Mouse (Mus musculus) WW6 (cell line): ENCODE data around the gene Stk11.
"Not testable (repeated sequence)": the region's sequence is repeated elsewhere in the genome, so short reads cannot be mapped to it uniquely, and the experiment has no call there.

ENCODE experiments used
- DNase-seq: peaks from one replicate; pipeline ENCODE4 v3.0.0-alpha.2; 2013; ENCODE audit warnings: low read depth, low spot score

The Stk11 gene

DNA sequence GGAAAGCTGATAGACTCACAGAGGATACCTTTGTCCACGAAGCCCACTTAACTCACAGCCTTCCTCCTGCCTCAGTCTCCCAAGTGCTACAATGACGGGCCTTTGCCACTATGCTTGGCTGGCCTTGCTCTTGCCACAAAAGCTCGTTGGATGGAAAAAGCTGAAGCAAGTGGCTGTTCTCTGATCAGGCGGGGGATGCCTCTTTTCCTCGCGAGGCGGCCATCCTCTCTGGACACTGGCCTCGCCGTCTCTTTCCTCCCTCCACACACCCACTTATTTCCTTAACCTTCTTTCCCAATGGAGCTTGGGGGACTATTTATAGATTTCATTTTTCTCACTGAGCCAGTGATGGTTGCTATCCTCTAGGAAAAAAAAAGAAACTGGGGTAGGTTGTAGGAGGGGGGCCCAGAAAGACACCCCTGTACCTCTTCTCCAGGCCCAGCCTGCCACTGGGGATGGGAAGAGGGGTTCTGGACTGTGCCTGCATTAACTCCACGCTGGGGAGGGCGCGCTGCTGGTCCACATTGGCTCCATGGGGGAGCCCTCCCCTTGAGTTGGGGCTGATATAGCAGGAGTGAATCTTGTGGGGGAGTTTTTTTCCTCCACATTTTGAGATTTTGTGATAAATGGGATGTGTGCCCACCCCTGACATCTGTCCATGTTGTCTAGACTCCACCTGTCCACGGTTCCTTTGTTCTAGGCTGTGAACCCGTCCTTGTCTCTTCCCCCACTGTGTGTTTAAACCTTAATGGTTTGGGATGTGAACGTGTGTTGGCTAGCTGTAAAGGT lies 41.7 kb downstream of the Stk11 start:
- no peak for DNase-seq

DNA sequence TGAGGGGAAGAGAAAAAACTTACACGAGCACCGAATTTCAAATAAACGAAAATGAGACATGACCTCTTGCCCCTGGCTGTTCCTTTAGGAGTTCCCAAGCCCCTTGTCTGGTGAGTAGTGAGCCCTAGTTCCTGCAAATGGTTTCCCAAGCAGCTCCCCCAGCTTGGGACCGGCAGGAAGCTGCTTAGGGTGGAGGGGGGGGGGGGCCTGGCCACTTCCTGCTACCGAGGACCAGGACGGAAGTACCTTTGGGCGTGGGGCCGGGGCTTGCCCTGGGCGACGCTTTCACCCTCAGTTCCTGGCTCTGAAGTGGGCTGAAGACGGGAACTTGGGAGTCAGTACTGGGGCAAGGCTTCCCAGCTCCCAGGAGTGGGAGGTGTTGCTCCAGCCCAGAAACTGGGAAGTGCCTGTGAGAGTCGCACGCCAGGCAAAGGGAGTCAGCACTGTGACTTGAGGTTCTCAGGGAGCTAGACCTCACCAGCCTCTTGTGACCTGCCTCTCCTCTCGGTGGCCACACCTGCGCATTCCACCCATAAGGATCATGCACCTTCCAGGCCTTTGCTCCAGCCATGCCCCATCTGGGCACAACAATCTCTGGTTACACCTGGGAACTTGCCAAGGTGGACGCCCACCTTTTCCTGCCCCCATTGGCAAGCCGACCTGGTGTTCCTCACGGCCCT lies 42.8 kb downstream of the Stk11 start:
- no peak for DNase-seq

DNA sequence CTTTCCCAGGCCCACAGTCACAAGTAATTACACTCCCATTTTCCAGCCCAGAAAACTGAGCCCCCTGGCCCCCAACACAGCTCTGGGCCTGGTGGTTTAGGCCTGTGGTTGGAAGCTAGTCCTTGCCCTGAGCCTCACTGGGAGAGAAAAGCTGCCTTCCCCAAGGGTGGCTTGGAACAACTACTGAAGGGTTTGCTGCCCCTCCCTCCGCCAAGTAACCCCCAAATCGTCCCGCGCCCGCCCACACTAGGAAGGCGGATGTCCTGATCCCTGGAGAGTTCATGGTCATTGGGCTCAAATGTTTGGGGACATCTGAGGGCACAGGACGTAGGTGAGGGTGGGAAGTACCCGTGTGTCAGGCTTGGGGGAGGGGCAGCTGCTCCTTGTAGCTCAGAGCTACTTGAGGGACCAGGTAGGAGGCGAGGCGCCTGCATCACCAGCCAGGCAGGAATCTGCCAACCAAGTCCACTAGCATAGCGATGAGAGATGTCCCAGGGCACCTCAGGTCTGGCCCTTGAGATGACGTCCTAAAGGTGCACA lies 43.5 kb downstream of the Stk11 start:
- no peak for DNase-seq

DNA sequence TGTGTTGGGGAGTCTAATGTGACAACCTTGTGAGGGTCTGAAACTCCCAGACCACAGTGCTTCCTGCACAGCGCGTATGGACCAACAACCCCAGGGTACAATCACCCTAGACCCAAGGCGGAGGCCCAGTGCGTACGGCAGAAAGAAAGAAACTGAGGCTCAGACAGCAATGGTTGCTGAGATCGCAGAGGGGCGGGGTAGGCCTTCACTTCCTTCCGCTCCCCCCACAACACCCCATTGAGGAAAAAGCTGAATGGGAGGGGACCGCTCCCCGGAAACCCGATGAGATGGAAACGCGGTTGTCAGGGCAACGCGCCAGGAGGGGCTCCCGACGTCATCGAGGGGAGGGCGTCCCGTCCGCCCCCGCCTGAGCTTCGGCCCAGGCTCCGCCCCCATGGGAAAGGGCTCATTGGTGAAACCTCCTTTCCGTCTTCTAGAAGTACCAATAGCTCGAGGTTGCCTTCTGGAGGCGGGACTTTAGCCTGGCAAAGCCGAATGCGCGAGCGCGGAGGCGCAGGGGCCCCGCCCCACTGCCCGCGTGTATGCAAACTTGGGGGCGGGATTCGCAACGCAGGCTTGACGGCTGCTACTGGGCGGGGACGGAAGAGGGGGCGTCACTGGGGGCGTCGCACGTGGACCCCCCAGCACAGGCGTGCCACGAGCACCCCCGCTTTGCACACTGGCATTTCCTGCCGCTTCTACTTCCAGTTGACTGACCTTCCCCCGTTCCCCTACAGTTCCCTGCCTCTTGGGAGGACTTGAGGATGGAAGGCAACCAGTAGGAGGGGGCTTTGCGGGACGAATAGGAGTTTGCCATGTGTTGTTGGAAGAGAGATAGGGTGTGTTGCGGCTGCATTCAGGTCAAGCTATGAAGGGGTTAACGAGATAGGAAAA lies 44.2 kb downstream of the Stk11 start:
- DNase-seq: peak; percentile 89

DNA sequence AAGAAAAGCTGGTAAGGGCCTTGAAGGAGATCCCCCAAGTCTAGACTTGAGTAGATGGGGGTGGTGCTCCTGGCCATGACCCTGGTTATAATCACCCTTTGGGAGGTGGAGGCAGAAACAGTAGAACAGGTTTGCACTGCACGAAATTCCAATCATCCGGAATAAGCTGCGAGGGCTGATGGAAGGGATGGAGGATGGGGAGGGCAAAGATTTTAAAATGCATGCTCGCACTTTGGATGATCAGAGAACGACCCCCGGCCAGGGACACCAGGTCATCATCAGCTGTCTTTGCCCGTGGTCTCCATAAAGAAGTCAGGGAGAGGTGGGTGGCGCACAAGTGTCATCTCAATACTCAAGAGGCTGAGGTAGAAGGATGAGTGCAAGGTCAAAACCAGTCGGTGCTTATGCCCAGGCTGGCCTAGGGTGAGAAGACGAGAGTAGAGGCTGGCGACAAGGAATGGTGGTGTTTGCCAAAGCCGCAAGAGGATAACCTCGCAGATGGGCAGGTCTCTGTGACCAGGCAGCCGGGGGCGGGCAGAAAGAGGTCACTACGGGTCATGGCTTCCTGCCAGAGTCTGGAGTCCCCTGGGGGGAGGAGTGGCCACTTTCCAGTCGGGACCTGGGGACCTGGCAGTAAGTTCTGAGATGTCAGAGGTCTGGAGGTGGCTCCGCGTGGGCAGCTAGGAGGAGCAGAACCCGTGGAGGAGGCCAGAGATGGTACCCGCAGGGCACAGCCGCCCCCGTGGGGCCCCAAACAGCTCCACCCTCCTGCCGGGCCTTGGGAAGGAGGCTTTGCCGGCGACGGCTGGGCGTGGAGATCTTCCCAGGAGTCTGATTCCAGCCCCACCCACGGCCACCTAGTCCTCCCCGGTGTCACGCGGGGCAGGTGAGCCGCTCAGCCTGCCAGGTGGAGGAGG lies 45.1 kb downstream of the Stk11 start:
- DNase-seq: no peak

GRCm38 (mm10) chr10:80161522-80162242 lies 46.1 kb downstream of the Stk11 start:
- no peak for DNase-seq

DNA sequence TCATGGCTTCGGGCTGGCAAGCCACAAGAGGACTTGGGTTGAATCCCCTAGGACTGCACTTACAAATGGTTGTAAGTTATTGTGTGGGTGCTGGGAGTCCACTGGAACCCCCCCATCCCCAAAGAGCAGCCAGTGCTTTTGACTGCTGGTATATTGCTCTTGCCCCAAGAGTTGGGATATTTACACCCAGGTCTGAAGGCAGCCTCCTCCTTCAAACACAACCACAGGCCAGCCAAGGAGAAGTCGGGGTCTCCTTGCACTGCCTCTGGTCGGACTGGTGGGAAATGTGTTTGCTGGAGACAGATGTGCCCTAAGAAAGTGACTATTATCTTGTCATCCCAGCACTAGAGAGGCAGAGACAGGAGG lies 46.6 kb downstream of the Stk11 start:
- no peak for DNase-seq

GRCm38 (mm10) chr10:80162716-80163299 lies 47.2 kb downstream of the Stk11 start:
- DNase-seq: no peak

- DNase-seq: no peak
These were observed 48.1 kb downstream of the Stk11 start for GRCm38 (mm10) chr10:80163721-80164120.

DNA sequence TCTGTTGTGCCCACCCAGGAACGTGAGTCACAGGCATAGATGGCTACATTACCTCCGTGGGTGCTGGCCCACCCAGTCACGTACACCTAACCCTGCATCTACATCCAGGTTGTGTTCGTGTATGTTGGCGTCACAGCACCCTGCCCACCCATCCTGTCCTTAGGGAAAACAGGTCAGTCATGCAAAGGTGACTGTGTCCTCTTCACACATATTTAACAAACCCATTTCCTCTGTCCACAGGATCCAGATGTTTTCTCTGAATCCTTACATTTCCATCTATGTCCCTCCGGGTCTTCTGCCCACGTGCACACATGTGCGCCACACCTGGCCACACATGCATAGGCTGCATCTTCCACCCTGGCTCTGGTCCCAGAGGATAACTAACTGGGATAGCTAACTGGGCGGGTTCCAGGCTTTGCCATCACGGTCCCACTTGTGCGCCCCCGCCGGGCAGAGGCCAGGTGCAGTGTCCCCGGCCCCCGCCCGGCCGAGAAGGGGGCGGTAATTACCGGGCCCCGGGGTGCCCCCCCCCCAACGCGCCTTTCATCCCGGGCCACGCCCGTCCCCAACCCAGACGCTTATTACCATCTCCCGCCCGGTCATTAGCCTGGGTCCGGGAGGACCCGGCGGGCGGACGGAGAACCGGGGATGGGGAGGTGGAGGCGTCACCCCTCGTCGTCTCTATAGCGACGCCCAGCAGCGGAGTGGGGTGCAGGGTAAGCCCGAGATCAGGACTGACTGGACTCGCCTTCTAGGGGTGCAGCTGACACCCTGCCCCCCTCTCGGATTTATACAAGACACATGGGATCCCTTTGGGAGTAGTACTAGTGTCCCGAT lies 48.8 kb downstream of the Stk11 start:
- no peak for DNase-seq

DNA sequence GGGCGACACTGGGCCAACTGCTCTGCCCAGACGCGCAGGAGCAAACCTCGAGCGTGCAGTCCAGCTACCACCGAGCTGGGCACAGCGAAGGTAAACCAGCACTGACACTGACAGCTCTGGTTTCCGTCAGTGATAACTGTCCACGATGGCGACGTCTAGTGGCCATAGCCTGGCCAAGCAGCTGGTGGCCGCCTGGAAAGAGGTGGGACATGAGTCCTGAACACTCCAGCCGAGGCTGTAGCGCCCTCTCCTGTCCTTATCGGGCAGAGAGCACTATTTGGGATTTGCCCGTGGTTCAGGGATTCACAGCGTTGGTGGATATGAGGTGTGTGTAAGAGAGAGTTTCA lies 49.4 kb downstream of the Stk11 start:
- DNase-seq: no peak

GRCm38 (mm10) chr10:80165392-80166128 lies 50.0 kb downstream of the Stk11 start, which contains the start of gene Cirbp:
Gene Cirbp, plus strand, starts transcription at chr10:80165985.
- no peak for DNase-seq

DNA sequence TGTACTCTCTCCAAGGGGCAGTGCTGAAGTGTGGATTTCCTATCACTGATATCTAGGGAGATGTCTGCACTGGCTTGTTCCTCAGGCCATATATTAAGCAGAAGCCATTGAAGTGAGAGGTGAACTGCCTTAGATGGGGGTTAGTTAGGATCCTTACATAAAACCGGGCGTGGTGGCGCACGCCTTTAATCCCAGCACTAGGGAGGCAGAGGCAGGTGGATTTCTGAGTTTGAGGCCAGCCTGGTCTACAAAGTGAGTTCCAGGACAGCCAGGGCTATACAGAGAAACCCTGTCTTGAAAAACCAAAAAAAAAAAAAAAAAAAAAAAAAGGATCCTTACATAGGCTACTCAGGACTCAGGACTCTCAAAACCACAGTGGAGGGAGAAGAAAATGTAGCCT lies 50.5 kb downstream of the Stk11 start:
- DNase-seq: not testable (repeated sequence)

- peak; percentile 96 for DNase-seq
These were observed 51.9 kb downstream of the Stk11 start for GRCm38 (mm10) chr10:80167460-80168037.

GRCm38 (mm10) chr10:80168038-80168661 lies 52.5 kb downstream of the Stk11 start:
- DNase-seq: peak; percentile 92

DNA sequence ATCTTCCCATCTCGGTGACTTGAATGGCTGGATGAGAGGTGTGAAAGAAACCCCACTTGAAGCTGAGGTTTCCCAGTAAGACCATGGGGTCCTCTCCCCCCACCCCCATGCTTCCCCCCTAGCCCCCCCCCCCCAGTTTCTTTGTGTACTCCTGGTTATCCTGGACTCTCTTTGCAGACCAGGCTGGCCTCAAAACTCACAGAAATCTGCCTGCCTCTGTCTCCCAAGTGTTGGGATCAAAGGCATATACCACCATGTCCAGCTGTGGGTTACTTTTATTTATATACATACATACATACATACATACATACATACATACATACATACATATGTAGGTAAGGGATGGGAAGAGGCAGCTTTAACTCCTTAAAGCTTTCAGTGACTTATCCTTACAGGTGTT lies 53.5 kb downstream of the Stk11 start:
- no peak for DNase-seq

DNA sequence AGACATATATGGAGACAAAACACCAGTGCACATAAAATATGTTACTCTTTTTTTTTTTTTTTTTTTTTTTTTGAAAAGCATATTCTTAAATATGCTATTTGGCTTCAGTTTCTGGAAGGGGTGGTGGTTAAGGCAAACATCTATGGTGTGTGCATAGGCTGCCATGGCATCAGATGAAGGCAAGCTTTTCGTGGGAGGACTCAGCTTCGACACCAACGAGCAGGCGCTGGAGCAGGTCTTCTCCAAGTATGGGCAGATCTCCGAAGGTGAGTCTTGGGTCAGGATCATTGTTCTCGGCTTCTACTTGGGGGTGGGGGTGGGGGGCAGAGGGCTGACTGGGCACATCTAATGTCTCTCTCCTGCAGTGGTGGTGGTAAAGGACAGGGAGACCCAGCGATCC lies 54.0 kb downstream of the Stk11 start:
- DNase-seq: no peak
